21 mouse cellular contexts compared by ENCODE assay signal in the genomic region with DNA sequence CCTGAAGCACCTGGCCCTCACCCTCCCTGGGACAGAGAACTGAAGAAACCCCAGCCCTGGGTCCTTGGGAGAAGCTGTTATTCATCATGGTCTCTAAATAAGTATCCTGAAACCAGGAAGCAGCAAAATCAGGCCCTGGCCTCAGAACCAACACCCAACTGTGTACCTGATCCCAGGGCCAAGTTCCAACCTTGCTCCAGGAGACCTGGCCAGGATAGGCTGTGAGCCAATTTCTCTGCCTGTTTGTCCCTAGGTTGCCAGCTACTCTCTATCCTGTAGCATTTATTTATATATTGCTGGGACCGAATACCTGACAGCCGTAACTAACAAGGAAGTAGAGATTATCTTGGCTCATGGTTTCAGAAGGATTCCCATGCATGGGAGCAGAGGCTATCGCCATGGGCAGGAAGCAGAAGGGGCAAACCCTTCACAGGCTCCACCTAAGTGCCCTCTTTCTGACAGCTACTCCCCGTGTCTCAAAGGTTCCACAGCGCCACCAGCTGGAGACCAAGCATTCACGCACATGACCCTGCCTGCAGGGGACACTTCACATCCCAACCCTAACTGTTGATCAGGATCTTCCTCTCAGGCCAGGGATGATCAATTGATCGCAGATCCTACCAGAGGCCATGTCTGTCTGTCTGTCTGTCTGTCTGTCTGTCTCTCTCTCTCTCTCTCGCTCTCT. TPM values are rescaled to one million over a fixed set of nuclear protein-coding genes. Genes with fewer than 3 reads are reported as not detected.
DNase-seq lines count a peak whose midpoint lies in the region; ATAC-seq and TF ChIP-seq lines count a peak whose summit lies in the region.
"Had no signal": no experiment of that assay in that cellular context is flagged by ENCODE, and none has a peak within 500 bp of the region (broad histone marks: within the 10 kb centered on the region; RNA-seq: fewer than 3 reads in every experiment).

No protein-coding gene starts in this region.

- no peak for ATAC-seq in liver, embryonic 14.5 days (ENCODE audit: insufficient read depth)
- ATAC-seq: intestine, embryonic 15.5 days; Patski had no signal

- DNase-seq in cerebellum, adult 11 months = peak; percentile 82
- DNase-seq in cerebellum, postnatal 4 days (ENCODE audit: low spot score in 2 of 2) = no peak
- no peak for DNase-seq in liver, embryonic 14.5 days (ENCODE audit: low read depth in 3 of 3, low spot score in 3 of 3)
- DNase-seq in liver = no peak
- DNase-seq in R1 (ENCODE audit: low read depth, low spot score) = peak; percentile 43
- peak; percentile 82 to 88 for DNase-seq in cerebellum, postnatal 10 days
- DNase-seq in gastrocnemius, adult 18-20 months (ENCODE audit: low spot score) = no peak
- no peak for DNase-seq in urinary bladder, postnatal 25 days (ENCODE audit: low spot score)
- DNase-seq: gastrocnemius, postnatal 14 days; heart, postnatal 10 days; kidney, postnatal 36 days; lung, adult 2 months; midbrain, embryonic 14.5 days; retina, postnatal 1 day; thymus, adult 18-20 months had no signal

- 0 out of 2 replicates have a peak, but pooled peaks have one; percentile 8 for TF ChIP-seq CTCF in liver, embryonic 14.5 days (IDR thresholded peaks at IDR 0.05; ENCODE audit: low read depth)

- no peaks in the 10 kb centered on the region for H3K36me3 ChIP-seq in liver, embryonic 14.5 days (replicated peaks; ENCODE audit: control insufficient read depth, insufficient read depth, low read depth)
- H3K36me3 ChIP-seq: embryonic facial prominence, embryonic 12.5 days; hindbrain, embryonic 12.5 days; intestine, embryonic 15.5 days; limb, embryonic 15.5 days had no signal

- H3K4me1 ChIP-seq in liver, embryonic 14.5 days (replicated peaks; ENCODE audit: control insufficient read depth in 2 of 2, insufficient read depth in 2 of 2, low read length in 1 of 2) = no peaks in the 10 kb centered on the region
- H3K4me1 ChIP-seq: limb, embryonic 15.5 days had no signal

- H3K27me3 ChIP-seq in liver, embryonic 14.5 days (ENCODE audit: control insufficient read depth, insufficient read depth, low read length) = no peaks in the 10 kb centered on the region
- H3K27me3 ChIP-seq: embryonic facial prominence, embryonic 12.5 days; hindbrain, embryonic 12.5 days; intestine, embryonic 15.5 days; limb, embryonic 15.5 days had no signal

- no peak overlapping the region for H3K4me3 ChIP-seq in liver, embryonic 14.5 days (ENCODE audit: insufficient read depth in 1 of 2, low read depth in 2 of 2, low read length in 2 of 2)
- H3K4me3 ChIP-seq: embryonic facial prominence, embryonic 12.5 days; hindbrain, embryonic 12.5 days; intestine, embryonic 15.5 days; limb, embryonic 15.5 days had no signal

- no peak overlapping the region for H3K27ac ChIP-seq in liver, embryonic 14.5 days
- H3K27ac ChIP-seq: embryonic facial prominence, embryonic 12.5 days; hindbrain, embryonic 12.5 days; intestine, embryonic 15.5 days; limb, embryonic 15.5 days had no signal

- no peak for TF ChIP-seq EP300 in liver, embryonic 14.5 days (IDR thresholded peaks at IDR 0.05; ENCODE audit: low read depth)

- no peak overlapping the region for H3K9ac ChIP-seq in liver, embryonic 14.5 days (replicated peaks)
- H3K9ac ChIP-seq: embryonic facial prominence, embryonic 12.5 days; hindbrain, embryonic 12.5 days; intestine, embryonic 15.5 days; limb, embryonic 15.5 days had no signal

- 77% methylated on average over 8 of the region's 8 CpGs for WGBS in liver, embryonic 14.5 days (ENCODE audit: insufficient replicate concordance)

- no peak overlapping the region for H3K4me2 ChIP-seq in liver, embryonic 14.5 days (ENCODE audit: low read depth)
- H3K4me2 ChIP-seq: embryonic facial prominence, embryonic 12.5 days; hindbrain, embryonic 12.5 days; intestine, embryonic 15.5 days; limb, embryonic 15.5 days had no signal

- H3K9me3 ChIP-seq in liver, embryonic 14.5 days (ENCODE audit: control insufficient read depth, low read length) = no peaks in the 10 kb centered on the region
- H3K9me3 ChIP-seq: embryonic facial prominence, embryonic 12.5 days; hindbrain, embryonic 12.5 days; intestine, embryonic 15.5 days; limb, embryonic 15.5 days had no signal

RNA-seq across cellular contexts. Expression of a gene that starts 31.8 kb away (rescaled TPM):
- polyA plus RNA-seq in liver, embryonic 14.5 days (2012; rRNA removed) = 0.17 and 0.18 TPM in 2 replicates
- 0.08 and 0.14 TPM in 2 replicates for polyA plus RNA-seq in liver, embryonic 14.5 days (2014; fragmentation: Nextera tagmentation; extraction: Ambion mirVana)
- total RNA-seq in gastrocnemius, adult 18-20 months (2021) = under 1 TPM in 1 of 2 experiments, not detected in 1; 0.09 TPM
- total RNA-seq: common myeloid progenitor, adult 5-6 weeks had no signal
- polyA plus RNA-seq: Patski had no signal

Comparison
In these comparisons a context has a peak if more than half of its experiments do, and no peak if none do; other contexts are left out.
1. DNase-seq: peak in cerebellum, adult 11 months (single experiment), R1 (single experiment) and cerebellum, postnatal 10 days (2 of 2); none in cerebellum, postnatal 4 days (0 of 2), liver, embryonic 14.5 days (0 of 3), liver (single experiment), gastrocnemius, adult 18-20 months (single experiment) and urinary bladder, postnatal 25 days (single experiment).